Mouse (Mus musculus): Measurements from ENCODE around the gene Nlrc5.

DNA sequence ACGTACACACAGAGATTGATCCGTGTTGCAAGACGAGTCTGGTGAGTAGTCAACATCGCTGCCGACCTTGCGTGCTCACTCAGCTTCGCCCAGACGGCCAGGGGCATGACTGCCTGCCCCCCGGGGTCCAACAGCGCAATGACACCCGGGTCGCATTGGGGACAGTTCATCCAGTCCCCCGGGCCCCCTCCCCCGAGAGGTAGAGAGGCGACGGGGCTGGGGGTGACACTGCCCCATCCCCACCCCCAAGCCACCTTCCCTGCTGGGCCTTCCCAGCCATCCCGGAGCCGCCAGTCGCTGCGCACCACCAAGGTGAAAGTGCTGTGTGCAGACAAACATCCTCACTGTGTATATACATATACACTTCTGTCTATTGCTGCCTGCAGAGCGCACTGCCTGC is 39.3 kb downstream of the Nlrc5 start:
- no peak for TF ChIP-seq KAT2A (conservative IDR thresholded peaks at IDR 0.05; ENCODE audit: low read depth, low read length)
- TF ChIP-seq MAZ (IDR thresholded peaks at IDR 0.05; ENCODE audit: low read depth, low read length) = no peak
- TF ChIP-seq EP300 (IDR thresholded peaks at IDR 0.05; ENCODE audit: low read depth in 1 of 2, low read length in 2 of 2) = no peak
- TF ChIP-seq CTCF (IDR thresholded peaks at IDR 0.05 in 2 of 3, conservative IDR thresholded peaks at IDR 0.05 in 1 of 3; ENCODE audit: control insufficient read depth in 1 of 3, insufficient read depth in 1 of 3, low read depth in 2 of 3, low read length in 3 of 3, poor library complexity in 1 of 3, severe bottlenecking in 1 of 3) = no peak
- TF ChIP-seq ELF1 (IDR thresholded peaks at IDR 0.05; ENCODE audit: low read depth, low read length) = no peak
- no peak for TF ChIP-seq USF2 (IDR thresholded peaks at IDR 0.05; ENCODE audit: borderline replicate concordance in 1 of 2, insufficient read depth in 1 of 2, low read depth in 1 of 2, low read length in 2 of 2)
- TF ChIP-seq NELFE (IDR thresholded peaks at IDR 0.05; ENCODE audit: low read depth, low read length) = no peak
- TF ChIP-seq ZC3H11A (IDR thresholded peaks at IDR 0.05; ENCODE audit: low read depth, low read length) = no peak
- no peak for TF ChIP-seq TBP (IDR thresholded peaks at IDR 0.05; ENCODE audit: low read depth, low read length)
- no peak for TF ChIP-seq GABPA (IDR thresholded peaks at IDR 0.05; ENCODE audit: low read depth, low read length)
- TF ChIP-seq POLR2A (IDR thresholded peaks at IDR 0.05; ENCODE audit: control insufficient read depth in 1 of 2, insufficient read depth in 1 of 2, low read depth in 1 of 2, low read length in 2 of 2, poor library complexity in 1 of 2) = no peak
- TF ChIP-seq GATA1 (IDR thresholded peaks at IDR 0.05; ENCODE audit: low read depth, low read length) = no peak
